Mouse (Mus musculus) layer of hippocampus, adult 18-20 months (tissue): ENCODE measurements around the gene Il10rb. TPM values are rescaled to one million over a fixed set of nuclear protein-coding genes. Genes with fewer than 3 reads are reported as not detected.

ENCODE experiments used
- total RNA-seq, 2 experiments: library from RNA; stranded (reverse); gene quantifications; 2 replicates each; pipeline ENCODE4 v1.2.3; 2021

Il10rb gene
- total RNA-seq, 2 experiments from 2014 or later = 7.8 to 9.5 TPM

Other genes with a start within 250 kb of the Il10rb start
- gene Olig2, start 180.7 kb upstream of the Il10rb start, total RNA-seq = 10 to 100 TPM; 23.1 to 25.2 TPM
- 100 to 1,000 TPM in 1 of 2 experiments, 10 to 100 TPM in 1; 100.0 to 102 TPM for gene Olig1, start 136.4 kb upstream of the Il10rb start, total RNA-seq
- 10 to 100 TPM; 22.8 to 25.9 TPM for gene Ifnar2, start 33.4 kb upstream of the Il10rb start, total RNA-seq
- not detected for gene Gm21970, start 14.4 kb upstream of the Il10rb start, total RNA-seq
- 10 to 100 TPM; 40.9 to 44.4 TPM for gene Ifnar1, start 79.1 kb downstream of the Il10rb start, total RNA-seq
- 10 to 100 TPM; 50.9 to 53.1 TPM for gene Ifngr2, start 140.9 kb downstream of the Il10rb start, total RNA-seq
- 100 to 1,000 TPM; 104 to 112 TPM for gene Tmem50b, start 191.6 kb downstream of the Il10rb start, total RNA-seq
- gene Dnajc28, start 212.9 kb downstream of the Il10rb start, total RNA-seq = 10 to 100 TPM in 1 of 2 experiments, 1 to 10 TPM in 1; 9.7 to 11.3 TPM
- 10 to 100 TPM; 47.4 to 51.2 TPM for gene Gart, start 240.8 kb downstream of the Il10rb start, total RNA-seq
- 100 to 1,000 TPM; 221 to 230 TPM for gene Son, start 241.3 kb downstream of the Il10rb start, total RNA-seq